Mouse (Mus musculus) hindbrain, embryonic 10.5 days (tissue): Measurements from ENCODE around the gene Tlr4. TPM values are rescaled to one million over a fixed set of nuclear protein-coding genes. Genes with fewer than 3 reads are reported as not detected.

Source experiments
- DNase-seq: peaks from one replicate; pipeline ENCODE4 v3.0.0-alpha.2; 2017; ENCODE audit warnings: low spot score
- H3K27ac ChIP-seq: fragments of 300-500 bp; sonication (generic); 2 replicates; pipeline ENCODE4 v1.5.1; 2016; ENCODE audit warnings: mild to moderate bottlenecking, moderate library complexity
- H3K27me3 ChIP-seq: fragments of 300-500 bp; sonication (generic); 2 replicates; pipeline ENCODE4 v1.6.1; 2016; ENCODE audit warnings: mild to moderate bottlenecking; ENCODE audit not compliant: poor library complexity, insufficient read depth, severe bottlenecking
- H3K36me3 ChIP-seq: fragments of 300-500 bp; sonication (generic); 2 replicates; pipeline ENCODE4 v1.6.1; 2016; ENCODE audit warnings: mild to moderate bottlenecking, moderate library complexity
- H3K4me1 ChIP-seq: fragments of 300-500 bp; sonication (generic); replicated peaks from 2 replicates; pipeline ENCODE4 v1.6.1; 2016; ENCODE audit warnings: mild to moderate bottlenecking
- H3K4me3 ChIP-seq: fragments of 300-500 bp; sonication (generic); 2 replicates; pipeline ENCODE4 v1.5.1; 2016; ENCODE audit warnings: mild to moderate bottlenecking, moderate library complexity
- H3K9me3 ChIP-seq: fragments of 300-500 bp; sonication (generic); 2 replicates; pipeline ENCODE4 v1.6.1; 2016; ENCODE audit warnings: mild to moderate bottlenecking, moderate library complexity
- WGBS: fragments of 180-500 bp; shearing (Covaris S2); methylation state at CpG from one replicate; pipeline ENCODE4 v1.1.7; 2016; 5-methylcytosine and 5-hydroxymethylcytosine counted together
- polyA plus RNA-seq: library from polyadenylated mRNA; unstranded; fragments of >200 nt; fragmentation: Nextera tagmentation; extraction: Ambion mirVana; gene quantifications from 2 replicates; pipeline ENCODE4 v1.2.1, GENCODE M21; 2016

The Tlr4 gene
- polyA plus RNA-seq, 1 experiment from 2014 or later, result 0.99 TPM

- Histone ChIP-seq H3K9me3 (no peaks in the 10 kb centered on the region), H3K4me3 (no peak overlapping the region), H3K36me3 (no peaks in the 10 kb centered on the region), H3K27ac (no peak overlapping the region), H3K27me3 (no peaks in the 10 kb centered on the region), H3K4me1 (no peaks in the 10 kb centered on the region)
- peak; percentile 36 for DNase-seq
- 79% methylated on average over 3 of the region's 3 CpGs for WGBS
These were observed 96.4 kb downstream of the Tlr4 start for GRCm38 (mm10) chr4:66923616-66924276.

GRCm38 (mm10) chr4:66926066-66926465, 98.7 kb downstream of the Tlr4 start:
- H3K36me3 ChIP-seq, result no peaks in the 10 kb centered on the region
- no peak for DNase-seq
- WGBS, result 54% methylated on average over 4 of the region's 4 CpGs

GRCm38 (mm10) chr4:66927537-66928088, 100.2 kb downstream of the Tlr4 start:
- Histone ChIP-seq H3K27ac (no peak overlapping the region), H3K36me3 (no peaks in the 10 kb centered on the region), H3K9me3 (no peaks in the 10 kb centered on the region), H3K4me3 (no peak overlapping the region), H3K27me3 (no peaks in the 10 kb centered on the region), H3K4me1 (no peaks in the 10 kb centered on the region)
- DNase-seq, result no peak
- WGBS, result 67% methylated on average over 2 of the region's 2 CpGs

More at GRCm38 (mm10) chr4:66926066-66926465, 98.7 kb downstream of the Tlr4 start:
- Histone ChIP-seq H3K4me1 (no peaks in the 10 kb centered on the region), H3K4me3 (no peak overlapping the region), H3K9me3 (no peaks in the 10 kb centered on the region), H3K27ac (no peak overlapping the region), H3K27me3 (no peaks in the 10 kb centered on the region)

GRCm38 (mm10) chr4:66938489-66939061, 111.2 kb downstream of the Tlr4 start:
- no peaks in the 10 kb centered on the region for H3K27me3 ChIP-seq
- no peaks in the 10 kb centered on the region for H3K4me1 ChIP-seq
- no peak for DNase-seq
- 79% methylated on average over 4 of the region's 4 CpGs for WGBS
- no peak overlapping the region for H3K4me3 ChIP-seq
- H3K36me3 ChIP-seq, result no peaks in the 10 kb centered on the region
- H3K27ac ChIP-seq, result no peak overlapping the region
- no peaks in the 10 kb centered on the region for H3K9me3 ChIP-seq

- 81% methylated on average over 1 of the region's 1 CpGs for WGBS
- DNase-seq, result no peak
- Histone ChIP-seq H3K27me3 (no peaks in the 10 kb centered on the region), H3K27ac (no peak overlapping the region), H3K36me3 (no peaks in the 10 kb centered on the region), H3K4me1 (no peaks in the 10 kb centered on the region), H3K9me3 (no peaks in the 10 kb centered on the region), H3K4me3 (no peak overlapping the region)
These were observed 114.5 kb downstream of the Tlr4 start for GRCm38 (mm10) chr4:66941894-66942293.

GRCm38 (mm10) chr4:66943699-66944098, 116.3 kb downstream of the Tlr4 start:
- Histone ChIP-seq H3K27ac (no peak overlapping the region), H3K27me3 (no peaks in the 10 kb centered on the region)
- no peak for DNase-seq

GRCm38 (mm10) chr4:66947657-66948056, 120.3 kb downstream of the Tlr4 start:
- Histone ChIP-seq H3K9me3 (no peaks in the 10 kb centered on the region), H3K4me3 (no peak overlapping the region), H3K4me1 (no peaks in the 10 kb centered on the region), H3K36me3 (no peaks in the 10 kb centered on the region), H3K27ac (no peak overlapping the region), H3K27me3 (no peaks in the 10 kb centered on the region)
- DNase-seq, result no peak
- WGBS, result 50% methylated on average over 1 of the region's 1 CpGs

More at GRCm38 (mm10) chr4:66943699-66944098, 116.3 kb downstream of the Tlr4 start:
- Histone ChIP-seq H3K4me3 (no peak overlapping the region), H3K9me3 (no peaks in the 10 kb centered on the region), H3K36me3 (no peaks in the 10 kb centered on the region), H3K4me1 (no peaks in the 10 kb centered on the region)

- 68% methylated on average over 3 of the region's 3 CpGs for WGBS
- DNase-seq, result no peak
These were observed 147.5 kb downstream of the Tlr4 start for GRCm38 (mm10) chr4:66974918-66975317.

More at GRCm38 (mm10) chr4:66974918-66975317, 147.5 kb downstream of the Tlr4 start:
- Histone ChIP-seq H3K9me3 (no peaks in the 10 kb centered on the region), H3K27me3 (no peaks in the 10 kb centered on the region), H3K4me1 (no peaks in the 10 kb centered on the region), H3K4me3 (no peak overlapping the region), H3K27ac (no peak overlapping the region), H3K36me3 (no peaks in the 10 kb centered on the region)
